Mouse (Mus musculus): ENCODE measurements around the gene Armc7. TPM values are rescaled to one million over a fixed set of nuclear protein-coding genes. Genes with fewer than 3 reads are reported as not detected.

The Armc7 gene
- polyA plus RNA-seq, 1 experiment: 3.3 TPM

GRCm38 (mm10) chr11:115455619-115456018 is 19.8 kb upstream of the Armc7 start:
- H3K36me3 ChIP-seq (ENCODE audit: control insufficient read depth, insufficient read depth, low read length): no peaks in the 10 kb centered on the region
- peak overlapping the region; percentile 47 for H3K4me3 ChIP-seq (ENCODE audit: control insufficient read depth, low read depth, low read length)
- H3K27me3 ChIP-seq (ENCODE audit: control insufficient read depth, insufficient read depth, low read length): no peaks in the 10 kb centered on the region
- no peak for TF ChIP-seq POLR2A (IDR thresholded peaks at IDR 0.05; ENCODE audit: control insufficient read depth, low read depth, low read length)
- TF ChIP-seq CTCF (IDR thresholded peaks at IDR 0.05; ENCODE audit: control insufficient read depth, insufficient read depth, insufficient replicate concordance, low read depth, low read length): peak; percentile 88; the same call in 1 of the 2 replicates
- no peaks in the 10 kb centered on the region; the same call in none of the 2 replicates for H3K4me1 ChIP-seq (ENCODE audit: control insufficient read depth, insufficient read depth, low read length)
- no peak overlapping the region for H3K27ac ChIP-seq (ENCODE audit: control insufficient read depth, insufficient read depth, low read depth, low read length)

DNA sequence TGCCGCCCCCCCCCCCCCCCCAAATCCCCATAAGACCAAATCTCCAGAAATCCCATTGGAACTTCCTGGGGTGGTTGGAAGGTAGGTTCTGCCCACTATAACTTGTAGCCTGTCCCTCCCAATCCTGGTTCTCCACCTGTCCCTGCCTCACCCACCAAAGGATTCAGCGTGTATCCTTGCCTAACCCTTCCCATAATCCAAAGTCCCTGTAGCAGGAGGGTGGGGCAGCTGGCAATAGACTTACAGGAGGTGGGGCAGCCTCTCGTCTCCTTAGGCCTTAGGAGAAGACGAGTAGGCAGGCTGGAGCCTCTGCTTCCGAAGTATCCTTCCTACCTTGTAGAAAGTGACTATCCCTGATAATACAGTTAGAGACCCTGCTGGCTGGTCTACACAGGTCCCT is 19.3 kb upstream of the Armc7 start:
- no peak for TF ChIP-seq POLR2A (IDR thresholded peaks at IDR 0.05; ENCODE audit: control insufficient read depth, low read depth, low read length)
- no peak for TF ChIP-seq CTCF (IDR thresholded peaks at IDR 0.05; ENCODE audit: control insufficient read depth, insufficient read depth, insufficient replicate concordance, low read depth, low read length)
- H3K4me1 ChIP-seq (ENCODE audit: control insufficient read depth, insufficient read depth, low read length): no peaks in the 10 kb centered on the region; the same call in 1 of the 2 replicates
- no peak overlapping the region for H3K4me3 ChIP-seq (ENCODE audit: control insufficient read depth, low read depth, low read length)
- no peaks in the 10 kb centered on the region for H3K36me3 ChIP-seq (ENCODE audit: control insufficient read depth, insufficient read depth, low read length)
- no peaks in the 10 kb centered on the region for H3K27me3 ChIP-seq (ENCODE audit: control insufficient read depth, insufficient read depth, low read length)
- H3K27ac ChIP-seq (ENCODE audit: control insufficient read depth, insufficient read depth, low read depth, low read length): no peak overlapping the region

DNA sequence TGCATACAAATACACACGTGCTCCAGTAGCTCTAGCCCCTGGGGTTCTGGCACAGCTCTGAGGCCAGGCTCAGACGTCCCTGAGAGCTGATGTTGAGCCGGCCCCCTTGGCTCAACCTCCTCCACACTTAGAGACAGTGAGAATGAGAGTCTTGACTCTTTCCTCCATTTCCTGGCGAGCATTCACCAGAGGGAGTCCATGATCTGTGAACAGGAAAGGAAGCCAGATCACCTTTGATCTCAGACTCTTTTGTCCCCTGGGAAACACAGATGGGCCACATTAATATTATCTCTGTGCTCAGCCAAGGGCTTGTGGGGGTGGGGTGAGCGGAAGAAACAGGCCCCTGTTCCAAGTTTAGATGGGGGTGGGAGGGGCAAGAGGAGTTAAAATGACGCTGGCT is 18.1 kb upstream of the Armc7 start:
- Histone ChIP-seq H3K27ac (ENCODE audit: control insufficient read depth, insufficient read depth, low read depth, low read length) (no peak overlapping the region), H3K4me3 (ENCODE audit: control insufficient read depth, low read depth, low read length) (no peak overlapping the region), H3K36me3 (ENCODE audit: control insufficient read depth, insufficient read depth, low read length) (no peaks in the 10 kb centered on the region), H3K4me1 (ENCODE audit: control insufficient read depth, insufficient read depth, low read length) (no peaks in the 10 kb centered on the region; the same call in 1 of the 2 replicates), H3K27me3 (ENCODE audit: control insufficient read depth, insufficient read depth, low read length) (no peaks in the 10 kb centered on the region)
- TF ChIP-seq CTCF (IDR thresholded peaks at IDR 0.05; ENCODE audit: control insufficient read depth, insufficient read depth, insufficient replicate concordance, low read depth, low read length) (no peak), POLR2A (IDR thresholded peaks at IDR 0.05; ENCODE audit: control insufficient read depth, low read depth, low read length) (no peak)

DNA sequence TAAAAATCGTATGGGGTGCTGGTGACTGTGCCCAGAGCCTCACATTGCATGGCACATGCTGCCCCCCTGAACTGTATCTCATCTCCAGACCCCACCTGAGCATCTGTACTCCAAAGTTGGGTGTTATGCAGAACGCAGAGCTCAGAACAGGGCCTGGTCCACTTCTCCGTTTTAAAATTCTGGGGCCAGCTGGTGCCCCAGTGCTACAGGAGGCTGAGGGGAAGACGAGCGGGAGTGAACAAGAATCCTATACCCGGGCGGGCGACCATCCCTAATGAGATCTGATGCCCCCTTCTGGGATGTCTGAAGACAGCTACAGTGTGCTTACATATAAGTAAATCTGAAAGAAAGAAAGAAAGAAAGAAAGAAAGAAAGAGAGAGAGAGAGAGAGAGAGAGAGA is 14.5 kb upstream of the Armc7 start:
- TF ChIP-seq CTCF (IDR thresholded peaks at IDR 0.05; ENCODE audit: control insufficient read depth, insufficient read depth, insufficient replicate concordance, low read depth, low read length): no peak
- no peak for TF ChIP-seq POLR2A (IDR thresholded peaks at IDR 0.05; ENCODE audit: control insufficient read depth, low read depth, low read length)
- no peaks in the 10 kb centered on the region for H3K36me3 ChIP-seq (ENCODE audit: control insufficient read depth, insufficient read depth, low read length)
- no peak overlapping the region for H3K27ac ChIP-seq (ENCODE audit: control insufficient read depth, insufficient read depth, low read depth, low read length)
- no peaks in the 10 kb centered on the region for H3K4me1 ChIP-seq (ENCODE audit: control insufficient read depth, insufficient read depth, low read length)
- H3K27me3 ChIP-seq (ENCODE audit: control insufficient read depth, insufficient read depth, low read length): no peaks in the 10 kb centered on the region
- H3K4me3 ChIP-seq (ENCODE audit: control insufficient read depth, low read depth, low read length): no peak overlapping the region

DNA sequence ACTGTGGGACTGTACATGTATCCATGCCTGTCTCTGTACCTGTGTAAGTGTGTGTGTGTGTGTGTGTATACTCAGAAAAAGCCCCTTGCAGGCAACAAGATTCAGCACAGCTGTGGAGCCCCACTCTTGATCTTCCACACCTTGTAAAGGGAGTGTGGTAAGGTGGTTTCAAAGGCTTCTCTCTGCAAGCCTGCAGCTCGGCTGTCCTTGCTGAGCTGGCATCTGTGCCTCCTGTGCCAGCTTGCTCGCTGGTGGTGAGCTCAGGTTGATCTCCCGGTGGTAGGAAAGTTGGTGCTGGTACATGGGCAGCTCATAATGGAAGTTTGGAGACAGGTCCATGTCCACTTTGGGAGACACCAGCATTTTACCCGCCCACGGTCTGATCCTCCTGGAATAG is 13.6 kb upstream of the Armc7 start:
- Histone ChIP-seq H3K36me3 (ENCODE audit: control insufficient read depth, insufficient read depth, low read length) (no peaks in the 10 kb centered on the region), H3K27me3 (ENCODE audit: control insufficient read depth, insufficient read depth, low read length) (no peaks in the 10 kb centered on the region), H3K4me3 (ENCODE audit: control insufficient read depth, low read depth, low read length) (no peak overlapping the region), H3K4me1 (ENCODE audit: control insufficient read depth, insufficient read depth, low read length) (no peaks in the 10 kb centered on the region), H3K27ac (ENCODE audit: control insufficient read depth, insufficient read depth, low read depth, low read length) (no peak overlapping the region)
- TF ChIP-seq POLR2A (IDR thresholded peaks at IDR 0.05; ENCODE audit: control insufficient read depth, low read depth, low read length) (no peak), CTCF (IDR thresholded peaks at IDR 0.05; ENCODE audit: control insufficient read depth, insufficient read depth, insufficient replicate concordance, low read depth, low read length) (no peak)

DNA sequence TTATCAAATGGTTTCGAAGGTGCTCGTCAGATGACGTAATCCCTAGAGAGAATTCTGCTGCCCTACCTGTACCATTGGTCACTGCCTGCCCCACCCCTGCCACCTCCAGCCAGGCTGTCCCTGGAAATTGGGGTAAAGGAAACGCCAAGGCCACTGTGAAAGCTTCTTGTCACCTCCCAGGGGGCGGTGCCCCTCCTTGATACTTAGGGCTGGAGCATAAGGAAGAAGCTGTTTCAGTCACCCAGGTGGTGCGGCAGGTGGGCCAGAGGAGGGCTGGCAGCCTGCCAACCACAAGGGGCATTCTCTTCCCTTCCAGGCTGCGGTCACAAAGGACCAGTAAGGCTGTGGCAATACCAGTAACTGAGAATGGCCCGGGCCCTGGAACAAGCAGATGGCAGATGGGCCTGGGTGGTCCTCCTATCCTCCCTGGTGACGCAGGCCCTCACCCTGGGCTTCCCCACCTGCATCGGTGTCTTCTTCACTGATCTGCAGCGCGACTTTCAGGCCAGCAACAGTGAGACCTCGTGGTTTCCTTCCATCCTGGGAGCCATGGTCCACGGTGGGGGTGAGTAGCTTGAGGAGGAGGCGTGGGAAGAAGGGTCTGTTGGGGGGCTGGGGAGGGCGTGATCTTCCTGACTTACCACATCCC is 13.1 kb upstream of the Armc7 start, which contains the start of gene Slc16a5:
Slc16a5 (plus strand) TSS at position 232 of the 649 bp plus-strand sequence.
- Histone ChIP-seq H3K27ac (ENCODE audit: control insufficient read depth, insufficient read depth, low read depth, low read length) (no peak within 1 kb of the TSS), H3K4me3 (ENCODE audit: control insufficient read depth, low read depth, low read length) (no peak within 1 kb of the TSS), H3K4me1 (ENCODE audit: control insufficient read depth, insufficient read depth, low read length) (no peaks in the 10 kb centered on the region), H3K27me3 (ENCODE audit: control insufficient read depth, insufficient read depth, low read length) (no peaks in the 10 kb centered on the region), H3K36me3 (ENCODE audit: control insufficient read depth, insufficient read depth, low read length) (no peaks in the 10 kb centered on the region)
- no peak for TF ChIP-seq CTCF (IDR thresholded peaks at IDR 0.05; ENCODE audit: control insufficient read depth, insufficient read depth, insufficient replicate concordance, low read depth, low read length)

GRCm38 (mm10) chr11:115463397-115463796 is 12.1 kb upstream of the Armc7 start:
- no peak overlapping the region for H3K4me3 ChIP-seq (ENCODE audit: control insufficient read depth, low read depth, low read length)
- H3K27me3 ChIP-seq (ENCODE audit: control insufficient read depth, insufficient read depth, low read length): no peaks in the 10 kb centered on the region
- no peak overlapping the region for H3K27ac ChIP-seq (ENCODE audit: control insufficient read depth, insufficient read depth, low read depth, low read length)
- TF ChIP-seq POLR2A (IDR thresholded peaks at IDR 0.05; ENCODE audit: control insufficient read depth, low read depth, low read length): no peak
- no peak for TF ChIP-seq CTCF (IDR thresholded peaks at IDR 0.05; ENCODE audit: control insufficient read depth, insufficient read depth, insufficient replicate concordance, low read depth, low read length)
- H3K36me3 ChIP-seq (ENCODE audit: control insufficient read depth, insufficient read depth, low read length): no peaks in the 10 kb centered on the region
- no peaks in the 10 kb centered on the region for H3K4me1 ChIP-seq (ENCODE audit: control insufficient read depth, insufficient read depth, low read length)
